Mouse (Mus musculus): ENCODE measurements at regions not wholly inside any gene's neighbourhood (a gene's known extent, or its start where the extent isn't known, plus 50 kb on each side); places are given as distances from the start of the nearest gene placed in this dataset.

- no peak overlapping the region for H3K4me3 ChIP-seq (replicated peaks; ENCODE audit: low read length)
- peaks cover 25% of the 10 kb centered on the region for H3K27me3 ChIP-seq (ENCODE audit: insufficient read depth, low read length)
- H3K4me1 ChIP-seq (replicated peaks; ENCODE audit: low read depth, low read length) = peaks cover 15% of the 10 kb centered on the region
- H3K9me3 ChIP-seq (ENCODE audit: low read length) = peaks cover 6% of the 10 kb centered on the region; the same call in 1 of the 2 replicates
- no peaks in the 10 kb centered on the region for H3K36me3 ChIP-seq (ENCODE audit: insufficient read depth, low read length)
- TF ChIP-seq POU5F1 (IDR thresholded peaks at IDR 0.05; ENCODE audit: borderline replicate concordance, low read length) (no peak), CTCF (conservative IDR thresholded peaks at IDR 0.05; ENCODE audit: low read length) (no peak), NANOG (IDR thresholded peaks at IDR 0.05; ENCODE audit: borderline replicate concordance, low read length) (no peak)
Observed at GRCm38 (mm10) chr13:52068886-52069439, 222.5 kb downstream of the Gadd45g start.

GRCm38 (mm10) chr13:52069714-52070113, 223.2 kb downstream of the Gadd45g start:
- Histone ChIP-seq H3K27me3 (ENCODE audit: insufficient read depth, low read length) (peaks cover 19% of the 10 kb centered on the region), H3K36me3 (ENCODE audit: insufficient read depth, low read length) (no peaks in the 10 kb centered on the region), H3K4me1 (replicated peaks; ENCODE audit: low read depth, low read length) (peaks cover 15% of the 10 kb centered on the region), H3K4me3 (replicated peaks; ENCODE audit: low read length) (no peak overlapping the region), H3K9me3 (ENCODE audit: low read length) (0 out of 2 replicates have a peak, but pooled peaks cover under 1% of the 10 kb centered on the region)
- TF ChIP-seq CTCF (conservative IDR thresholded peaks at IDR 0.05; ENCODE audit: low read length) (no peak), POU5F1 (IDR thresholded peaks at IDR 0.05; ENCODE audit: borderline replicate concordance, low read length) (no peak), NANOG (IDR thresholded peaks at IDR 0.05; ENCODE audit: borderline replicate concordance, low read length) (no peak)

GRCm38 (mm10) chr13:52070731-52071663, 224.5 kb downstream of the Gadd45g start:
- Histone ChIP-seq H3K27me3 (ENCODE audit: insufficient read depth, low read length) (peaks cover 17% of the 10 kb centered on the region), H3K9me3 (ENCODE audit: low read length) (no peaks in the 10 kb centered on the region), H3K4me3 (replicated peaks; ENCODE audit: low read length) (no peak overlapping the region), H3K4me1 (replicated peaks; ENCODE audit: low read depth, low read length) (peaks cover 15% of the 10 kb centered on the region), H3K36me3 (ENCODE audit: insufficient read depth, low read length) (no peaks in the 10 kb centered on the region)
- no peak for TF ChIP-seq CTCF (conservative IDR thresholded peaks at IDR 0.05; ENCODE audit: low read length)
- no peak for TF ChIP-seq NANOG (IDR thresholded peaks at IDR 0.05; ENCODE audit: borderline replicate concordance, low read length)
- no peak for TF ChIP-seq POU5F1 (IDR thresholded peaks at IDR 0.05; ENCODE audit: borderline replicate concordance, low read length)

- Histone ChIP-seq H3K36me3 (ENCODE audit: insufficient read depth, low read length) (no peaks in the 10 kb centered on the region), H3K9me3 (ENCODE audit: low read length) (no peaks in the 10 kb centered on the region), H3K4me1 (replicated peaks; ENCODE audit: low read depth, low read length) (no peaks in the 10 kb centered on the region), H3K27me3 (ENCODE audit: insufficient read depth, low read length) (peaks cover 30% of the 10 kb centered on the region), H3K4me3 (replicated peaks; ENCODE audit: low read length) (no peak overlapping the region)
- TF ChIP-seq POU5F1 (IDR thresholded peaks at IDR 0.05; ENCODE audit: borderline replicate concordance, low read length) = no peak
- TF ChIP-seq CTCF (conservative IDR thresholded peaks at IDR 0.05; ENCODE audit: low read length) = no peak
- TF ChIP-seq NANOG (IDR thresholded peaks at IDR 0.05; ENCODE audit: borderline replicate concordance, low read length) = no peak
Observed at GRCm38 (mm10) chr13:52077616-52078015, 231.1 kb downstream of the Gadd45g start.

DNA sequence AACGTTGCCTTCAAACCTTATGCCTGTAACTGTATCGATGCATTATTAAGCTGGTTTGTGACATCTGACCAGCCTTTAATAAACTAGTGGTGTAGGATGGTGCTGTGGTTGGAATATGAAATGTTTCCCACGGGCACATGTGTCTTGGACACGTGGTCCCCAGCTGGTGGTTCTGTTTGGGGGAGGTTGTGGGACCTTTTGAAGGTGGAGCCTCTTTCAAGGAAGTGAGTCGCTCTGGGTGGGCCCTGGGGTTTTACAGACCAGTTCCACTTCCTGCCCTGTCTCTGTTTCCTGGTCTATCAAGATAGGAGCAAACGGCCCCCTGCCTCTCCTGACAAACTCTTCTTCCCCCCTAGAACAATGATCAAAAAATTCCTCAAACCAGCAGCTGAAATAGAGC, 232.1 kb downstream of the Gadd45g start:
- TF ChIP-seq NANOG (IDR thresholded peaks at IDR 0.05; ENCODE audit: borderline replicate concordance, low read length) = no peak
- TF ChIP-seq POU5F1 (IDR thresholded peaks at IDR 0.05; ENCODE audit: borderline replicate concordance, low read length) = no peak
- TF ChIP-seq CTCF (conservative IDR thresholded peaks at IDR 0.05; ENCODE audit: low read length) = no peak
- peaks cover 8% of the 10 kb centered on the region for H3K4me1 ChIP-seq (replicated peaks; ENCODE audit: low read depth, low read length)
- no peaks in the 10 kb centered on the region for H3K9me3 ChIP-seq (ENCODE audit: low read length)
- no peaks in the 10 kb centered on the region for H3K36me3 ChIP-seq (ENCODE audit: insufficient read depth, low read length)
- H3K4me3 ChIP-seq (replicated peaks; ENCODE audit: low read length) = no peak overlapping the region
- peaks cover 30% of the 10 kb centered on the region for H3K27me3 ChIP-seq (ENCODE audit: insufficient read depth, low read length)

DNA sequence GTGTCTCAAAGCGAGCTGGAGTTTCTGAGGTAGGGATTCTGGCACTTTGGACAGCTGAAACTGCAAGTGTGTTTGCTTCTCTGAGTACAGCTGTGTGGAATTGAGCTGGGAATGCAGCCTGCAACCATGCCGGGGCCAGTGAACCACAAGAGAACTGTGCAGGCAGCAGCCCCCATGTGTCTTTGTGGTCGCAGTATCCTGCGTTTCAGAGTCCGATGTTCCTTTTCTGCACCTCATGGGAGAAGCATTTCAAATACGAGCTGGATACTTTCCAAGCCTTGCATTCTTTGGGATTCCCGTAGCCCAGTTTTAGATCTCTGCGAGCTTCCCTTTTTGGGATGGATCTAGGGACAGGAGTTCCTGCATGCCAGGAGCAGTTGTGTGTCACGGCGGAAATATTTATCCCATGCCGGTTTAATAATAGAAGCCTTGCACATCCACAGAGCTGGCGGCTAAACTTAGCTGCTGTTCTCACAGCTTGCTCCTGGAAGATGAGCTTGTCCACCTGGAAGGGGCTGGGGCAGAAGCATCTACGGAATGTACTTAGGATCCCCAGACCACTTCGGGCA, 233.3 kb downstream of the Gadd45g start:
- no peaks in the 10 kb centered on the region for H3K9me3 ChIP-seq (ENCODE audit: low read length)
- TF ChIP-seq CTCF (conservative IDR thresholded peaks at IDR 0.05; ENCODE audit: low read length) = no peak
- no peak for TF ChIP-seq POU5F1 (IDR thresholded peaks at IDR 0.05; ENCODE audit: borderline replicate concordance, low read length)
- TF ChIP-seq NANOG (IDR thresholded peaks at IDR 0.05; ENCODE audit: borderline replicate concordance, low read length) = no peak
- peaks cover 18% of the 10 kb centered on the region for H3K4me1 ChIP-seq (replicated peaks; ENCODE audit: low read depth, low read length)
- H3K36me3 ChIP-seq (ENCODE audit: insufficient read depth, low read length) = no peaks in the 10 kb centered on the region
- peaks cover 30% of the 10 kb centered on the region for H3K27me3 ChIP-seq (ENCODE audit: insufficient read depth, low read length)
- no peak overlapping the region for H3K4me3 ChIP-seq (replicated peaks; ENCODE audit: low read length)

DNA sequence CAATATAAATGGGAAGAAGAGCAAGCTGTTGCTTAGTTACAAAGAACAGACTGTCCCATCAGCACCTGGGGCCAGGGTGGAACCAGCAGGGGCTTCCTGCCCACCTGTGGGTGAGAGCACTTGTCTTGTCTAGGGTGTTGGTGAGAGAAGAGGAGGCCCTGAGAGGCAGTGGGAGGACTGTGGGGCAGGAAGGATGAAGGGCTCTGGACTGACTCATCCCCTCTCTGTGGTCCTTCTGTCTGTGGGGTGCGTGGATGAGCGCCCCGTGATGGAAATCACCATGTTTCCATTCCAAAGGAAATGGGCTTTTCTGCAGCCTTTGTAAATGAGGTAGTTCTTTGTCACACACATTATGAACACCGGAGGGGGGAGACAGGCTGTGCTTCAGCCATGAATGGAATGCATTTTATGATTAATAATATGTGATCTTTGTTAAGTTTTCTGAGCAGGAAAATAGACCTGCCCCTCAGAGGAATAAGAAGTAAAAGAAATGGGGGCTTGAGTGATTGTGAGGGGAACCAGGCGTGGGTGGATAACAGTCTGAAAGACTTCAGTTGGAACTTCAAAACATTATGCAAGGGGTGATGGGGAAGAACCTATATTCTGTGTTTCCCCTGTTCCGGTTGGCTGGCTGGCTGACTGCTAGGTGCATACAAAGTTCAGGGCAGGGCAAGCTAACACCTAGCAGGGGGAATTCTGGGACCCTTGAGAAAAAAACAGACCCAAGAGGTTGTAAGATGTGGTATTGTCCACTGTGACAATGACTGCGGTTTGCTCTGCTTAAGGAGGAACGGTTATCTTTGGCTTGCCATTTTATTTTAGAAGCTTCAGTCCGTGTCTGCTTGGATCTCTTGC, 237.3 kb downstream of the Gadd45g start:
- no peak for TF ChIP-seq CTCF (conservative IDR thresholded peaks at IDR 0.05; ENCODE audit: low read length)
- TF ChIP-seq POU5F1 (IDR thresholded peaks at IDR 0.05; ENCODE audit: borderline replicate concordance, low read length) = no peak
- TF ChIP-seq NANOG (IDR thresholded peaks at IDR 0.05; ENCODE audit: borderline replicate concordance, low read length) = peak; percentile 62; the same call in 1 of the 2 replicates
- Histone ChIP-seq H3K27me3 (ENCODE audit: insufficient read depth, low read length) (peaks cover 10% of the 10 kb centered on the region), H3K4me1 (replicated peaks; ENCODE audit: low read depth, low read length) (peaks cover 24% of the 10 kb centered on the region), H3K36me3 (ENCODE audit: insufficient read depth, low read length) (no peaks in the 10 kb centered on the region), H3K9me3 (ENCODE audit: low read length) (0 out of 2 replicates have a peak, but pooled peaks cover 5% of the 10 kb centered on the region), H3K4me3 (replicated peaks; ENCODE audit: low read length) (no peak overlapping the region)

All from E14TG2a.4 (cell line).